Mouse (Mus musculus) cerebellum, adult 2 months (tissue): Measurements from ENCODE around the gene Gpt2. TPM values are rescaled to one million over a fixed set of nuclear protein-coding genes. Genes with fewer than 3 reads are reported as not detected.

Experiments used
- DNase-seq, 2 experiments: peaks; one replicate each; pipeline ENCODE4 v3.0.0; 2021
- H3K27ac ChIP-seq: fragments of 200-500 bp; 2 replicates; pipeline ENCODE4 v1.5.1; 2012; ENCODE audit warnings: low read length, control low read depth, inconsistent platforms; ENCODE audit not compliant: insufficient read depth
- H3K27me3 ChIP-seq: fragments of 200-500 bp; 2 replicates; pipeline ENCODE4 v1.6.1; 2012; ENCODE audit warnings: inconsistent platforms, mild to moderate bottlenecking, low read length, moderate library complexity; ENCODE audit not compliant: control insufficient read depth, insufficient read depth
- H3K4me1 ChIP-seq: fragments of 200-500 bp; 2 replicates; pipeline ENCODE4 v1.6.1; 2011; ENCODE audit warnings: low read length; ENCODE audit not compliant: control insufficient read depth, insufficient read depth
- H3K4me3 ChIP-seq: fragments of 200-500 bp; replicated peaks from 2 replicates; pipeline ENCODE3; 2011; ENCODE audit warnings: mild to moderate bottlenecking, low read depth, low read length, control low read depth; ENCODE audit not compliant: insufficient read depth
- CTCF ChIP-seq: fragments of 200-500 bp; IDR thresholded peaks from 2 replicates; pipeline ENCODE4 v1.5.1; 2011; ENCODE audit warnings: low read depth, mild to moderate bottlenecking, control low read depth, low read length, moderate library complexity, borderline replicate concordance; ENCODE audit not compliant: insufficient read depth
- POLR2A ChIP-seq: fragments of 200-500 bp; IDR thresholded peaks from 2 replicates; pipeline ENCODE4 v1.6.1; 2011; ENCODE audit warnings: low read length, control low read depth, borderline replicate concordance; ENCODE audit not compliant: insufficient read depth
- WGBS: fragments of 180-500 bp; shearing (Covaris S2); methylation state at CpG from one replicate; pipeline ENCODE4 v1.1.7; 2018; 5-methylcytosine and 5-hydroxymethylcytosine counted together
- polyA plus RNA-seq: library from polyadenylated mRNA; depleted of rRNA; stranded (reverse); fragments of >200 nt; gene quantifications from 2 replicates; pipeline ENCODE4 v1.2.3, GENCODE M21; 2012

The Gpt2 gene
- polyA plus RNA-seq, 1 experiment, result 40.5 TPM

GRCm38 (mm10) chr8:85500955-85501685, 8.7 kb downstream of the Gpt2 start:
- Histone ChIP-seq H3K27ac (peak overlapping the region; percentile 12; the same call in 1 of the 2 replicates), H3K4me1 (peaks cover 11% of the 10 kb centered on the region)
- TF ChIP-seq CTCF, result no peak
- no peak for TF ChIP-seq POLR2A

GRCm38 (mm10) chr8:85502381-85502780, 10.0 kb downstream of the Gpt2 start:
- WGBS, result 92% methylated on average over 2 of the region's 2 CpGs
- Histone ChIP-seq H3K4me3 (no peak overlapping the region), H3K27ac (no peak overlapping the region), H3K27me3 (no peaks in the 10 kb centered on the region), H3K4me1 (peaks cover 11% of the 10 kb centered on the region)
- no peak for DNase-seq
- TF ChIP-seq POLR2A (no peak), CTCF (no peak)

More at GRCm38 (mm10) chr8:85500955-85501685, 8.7 kb downstream of the Gpt2 start:
- Histone ChIP-seq H3K27me3 (no peaks in the 10 kb centered on the region), H3K4me3 (no peak overlapping the region)
- peak; percentile 56 to 74 for DNase-seq
- WGBS, result 25% methylated on average over 11 of the region's 11 CpGs

GRCm38 (mm10) chr8:85503065-85503464, 10.7 kb downstream of the Gpt2 start:
- H3K4me3 ChIP-seq, result no peak overlapping the region
- H3K27me3 ChIP-seq, result no peaks in the 10 kb centered on the region
- no peak for DNase-seq
- no peak for TF ChIP-seq POLR2A
- peaks cover 11% of the 10 kb centered on the region for H3K4me1 ChIP-seq
- WGBS, result 25% methylated on average over 3 of the region's 3 CpGs
- H3K27ac ChIP-seq, result no peak overlapping the region

GRCm38 (mm10) chr8:85504704-85505103, 12.3 kb downstream of the Gpt2 start:
- no peaks in the 10 kb centered on the region for H3K27me3 ChIP-seq
- 66% methylated on average over 6 of the region's 6 CpGs for WGBS
- H3K27ac ChIP-seq, result no peak overlapping the region
- TF ChIP-seq CTCF, result no peak
- H3K4me1 ChIP-seq, result peaks cover 11% of the 10 kb centered on the region
- no peak overlapping the region for H3K4me3 ChIP-seq
- DNase-seq, result no peak

GRCm38 (mm10) chr8:85506620-85507019, 14.2 kb downstream of the Gpt2 start:
- WGBS, result 72% methylated on average over 4 of the region's 4 CpGs

GRCm38 (mm10) chr8:85508661-85509060, 16.3 kb downstream of the Gpt2 start:
- 79% methylated on average over 4 of the region's 4 CpGs for WGBS
- no peaks in the 10 kb centered on the region for H3K27me3 ChIP-seq
- H3K27ac ChIP-seq, result no peak overlapping the region
- no peaks in the 10 kb centered on the region for H3K4me1 ChIP-seq
- DNase-seq, result no peak
- H3K4me3 ChIP-seq, result no peak overlapping the region
- no peak for TF ChIP-seq POLR2A
- TF ChIP-seq CTCF, result no peak

More at GRCm38 (mm10) chr8:85506620-85507019, 14.2 kb downstream of the Gpt2 start:
- Histone ChIP-seq H3K27me3 (no peaks in the 10 kb centered on the region), H3K27ac (no peak overlapping the region), H3K4me1 (no peaks in the 10 kb centered on the region; the same call in 1 of the 2 replicates), H3K4me3 (no peak overlapping the region)
- TF ChIP-seq POLR2A (no peak), CTCF (no peak)
- DNase-seq, result no peak

GRCm38 (mm10) chr8:85512234-85512633, 19.9 kb downstream of the Gpt2 start:
- Histone ChIP-seq H3K4me1 (no peaks in the 10 kb centered on the region), H3K4me3 (no peak overlapping the region), H3K27me3 (no peaks in the 10 kb centered on the region), H3K27ac (no peak overlapping the region)
- WGBS, result 86% methylated on average over 8 of the region's 8 CpGs
- TF ChIP-seq POLR2A (no peak), CTCF (no peak)
- no peak for DNase-seq

GRCm38 (mm10) chr8:85513283-85513682, 20.9 kb downstream of the Gpt2 start:
- no peak overlapping the region for H3K4me3 ChIP-seq
- H3K27me3 ChIP-seq, result no peaks in the 10 kb centered on the region
- no peak for DNase-seq
- TF ChIP-seq CTCF (no peak), POLR2A (no peak)
- no peaks in the 10 kb centered on the region for H3K4me1 ChIP-seq
- WGBS, result 84% methylated on average over 4 of the region's 4 CpGs
- H3K27ac ChIP-seq, result no peak overlapping the region

GRCm38 (mm10) chr8:85515391-85515790, 23.0 kb downstream of the Gpt2 start:
- no peaks in the 10 kb centered on the region for H3K4me1 ChIP-seq
- H3K27ac ChIP-seq, result no peak overlapping the region
- WGBS, result 66% methylated on average over 7 of the region's 7 CpGs
- no peaks in the 10 kb centered on the region for H3K27me3 ChIP-seq
- no peak for DNase-seq
- TF ChIP-seq POLR2A (no peak), CTCF (no peak)
- no peak overlapping the region for H3K4me3 ChIP-seq
